Mouse (Mus musculus) right cerebral cortex, postnatal 4 days (tissue): ENCODE data around the gene Zfand2b.

Source experiments
- DNase-seq: peaks from one replicate; pipeline ENCODE4 v3.0.0-alpha.2; 2022

Gene Zfand2b

GRCm38 (mm10) chr1:75214886-75215285 lies 46.4 kb downstream of the Zfand2b start:
- peak; percentile 40 for DNase-seq

GRCm38 (mm10) chr1:75215785-75216184 lies 47.3 kb downstream of the Zfand2b start:
- DNase-seq, result no peak

GRCm38 (mm10) chr1:75216797-75217585 lies 48.5 kb downstream of the Zfand2b start:
- no peak for DNase-seq

GRCm38 (mm10) chr1:75217893-75218226 lies 49.4 kb downstream of the Zfand2b start:
- DNase-seq, result no peak

- DNase-seq, result peak; percentile 38
Measured at GRCm38 (mm10) chr1:75218227-75219001, 50.0 kb downstream of the Zfand2b start.

GRCm38 (mm10) chr1:75219078-75219477 lies 50.6 kb downstream of the Zfand2b start:
- peak; percentile 82 for DNase-seq

GRCm38 (mm10) chr1:75219531-75219930 lies 51.1 kb downstream of the Zfand2b start, which contains the start of gene Tuba4a:
Gene Tuba4a, minus strand, starts transcription at chr1:75219865.
- DNase-seq, result peak; percentile 49
